Mouse (Mus musculus) hindbrain, embryonic 15.5 days (tissue): ENCODE results near the gene B3gnt5. TPM values are rescaled to one million over a fixed set of nuclear protein-coding genes. Genes with fewer than 3 reads are reported as not detected.

Experiments
- polyA plus RNA-seq: library from polyadenylated mRNA; unstranded; fragments of >200 nt; fragmentation: Nextera tagmentation; extraction: Ambion mirVana; gene quantifications from 2 replicates; pipeline ENCODE4 v1.2.1, GENCODE M21; 2015

Gene B3gnt5
- polyA plus RNA-seq, 1 experiment from 2014 or later: 35.8 TPM

Other genes starting within 250 kb of the B3gnt5 start
- gene Olfr167, start 237.9 kb upstream of the B3gnt5 start, polyA plus RNA-seq: not detected in 2 replicates
- gene Olfr168, start 224.7 kb upstream of the B3gnt5 start, polyA plus RNA-seq: not detected in 2 replicates
- gene Olfr169, start 188.4 kb upstream of the B3gnt5 start, polyA plus RNA-seq: not detected in 2 replicates
- gene Olfr170, start 148.3 kb upstream of the B3gnt5 start, polyA plus RNA-seq: not detected in 2 replicates
- gene Olfr171, start 130.3 kb upstream of the B3gnt5 start, polyA plus RNA-seq: not detected in 2 replicates
- not detected in 2 replicates for gene Lamp3, start 53.8 kb upstream of the B3gnt5 start, polyA plus RNA-seq
- gene Klhl6, start 222.8 kb downstream of the B3gnt5 start, polyA plus RNA-seq: 3.9 and 4.0 TPM in 2 replicates